Mouse (Mus musculus) heart, embryonic 16.5 days (tissue): ENCODE data around the gene Taar3. TPM values are rescaled to one million over a fixed set of nuclear protein-coding genes. Genes with fewer than 3 reads are reported as not detected.

ENCODE experiments used
- ATAC-seq: fragments of 200-750 bp; cut with Nextera tagmentation; replicated peaks from 2 replicates; pipeline ENCODE4 v1.8.0; 2017; ENCODE audit warnings: moderate number of reproducible peaks; ENCODE audit not compliant: insufficient read depth, low FRiP score; ENCODE audit errors: extremely low read depth
- H3K27ac ChIP-seq: fragments of 300-500 bp; sonication (generic); 2 replicates; pipeline ENCODE4 v1.5.1; 2014; ENCODE audit warnings: mild to moderate bottlenecking, low read length, control low read depth, moderate library complexity
- H3K27me3 ChIP-seq: fragments of 300-500 bp; sonication (generic); 2 replicates; pipeline ENCODE4 v1.6.1; 2014; ENCODE audit warnings: low read length, mixed read lengths; ENCODE audit not compliant: control insufficient read depth, insufficient read depth
- H3K36me3 ChIP-seq: fragments of 300-500 bp; sonication (generic); 2 replicates; pipeline ENCODE4 v1.6.1; 2014; ENCODE audit not compliant: control insufficient read depth, insufficient read depth
- H3K4me1 ChIP-seq: fragments of 300-500 bp; sonication (generic); 2 replicates; pipeline ENCODE4 v1.6.1; 2014; ENCODE audit warnings: low read length, mixed read lengths; ENCODE audit not compliant: control insufficient read depth, insufficient read depth
- H3K4me2 ChIP-seq: fragments of 300-500 bp; sonication (generic); 2 replicates; pipeline ENCODE4 v1.6.1; 2014; ENCODE audit warnings: low read depth, mild to moderate bottlenecking, control low read depth, low read length
- H3K4me3 ChIP-seq: fragments of 300-500 bp; sonication (generic); 2 replicates; pipeline ENCODE4 v1.5.1; 2014; ENCODE audit warnings: mild to moderate bottlenecking, control low read depth, low read length
- H3K9ac ChIP-seq: fragments of 300-500 bp; sonication (generic); 2 replicates; pipeline ENCODE4 v1.6.1; 2014; ENCODE audit warnings: low read length, control low read depth
- H3K9me3 ChIP-seq: fragments of 300-500 bp; sonication (generic); replicated peaks from 2 replicates; pipeline ENCODE4 v1.6.1; 2016; ENCODE audit warnings: low read length; ENCODE audit not compliant: control insufficient read depth
- WGBS: fragments of 180-500 bp; shearing (Covaris S2); extraction: QIAGEN DNeasy Blood & Tissue Kit; methylation state at CpG from one replicate; pipeline ENCODE4 v1.1.7; 2014; 5-methylcytosine and 5-hydroxymethylcytosine counted together
- polyA plus RNA-seq: library from polyadenylated mRNA; unstranded; fragments of >200 nt; fragmentation: Nextera tagmentation; extraction: Ambion mirVana; gene quantifications from 2 replicates; pipeline ENCODE4 v1.2.1, GENCODE M21; 2015

The Taar3 gene
- not detected in 2 replicates for polyA plus RNA-seq

GRCm38 (mm10) chr10:23949508-23950005 lies at the start of gene Taar3:
Taar3 (plus strand) TSS chr10:23949558.
- no peaks in the 10 kb centered on the region for H3K36me3 ChIP-seq
- H3K4me1 ChIP-seq: no peaks in the 10 kb centered on the region
- no peak within 1 kb of the TSS for H3K4me3 ChIP-seq
- H3K27ac ChIP-seq: no peak within 1 kb of the TSS
- ATAC-seq: no peak
- no peaks in the 10 kb centered on the region for H3K9me3 ChIP-seq
- H3K27me3 ChIP-seq: no peaks in the 10 kb centered on the region
- 79% methylated on average over 16 of the region's 16 CpGs for WGBS
- H3K4me2 ChIP-seq: no peak within 1 kb of the TSS
- no peak within 1 kb of the TSS for H3K9ac ChIP-seq

GRCm38 (mm10) chr10:23901119-23901518 lies 48.2 kb upstream of the Taar3 start:
- no peak for ATAC-seq
- Histone ChIP-seq H3K4me1 (no peaks in the 10 kb centered on the region), H3K9me3 (no peaks in the 10 kb centered on the region)

DNA sequence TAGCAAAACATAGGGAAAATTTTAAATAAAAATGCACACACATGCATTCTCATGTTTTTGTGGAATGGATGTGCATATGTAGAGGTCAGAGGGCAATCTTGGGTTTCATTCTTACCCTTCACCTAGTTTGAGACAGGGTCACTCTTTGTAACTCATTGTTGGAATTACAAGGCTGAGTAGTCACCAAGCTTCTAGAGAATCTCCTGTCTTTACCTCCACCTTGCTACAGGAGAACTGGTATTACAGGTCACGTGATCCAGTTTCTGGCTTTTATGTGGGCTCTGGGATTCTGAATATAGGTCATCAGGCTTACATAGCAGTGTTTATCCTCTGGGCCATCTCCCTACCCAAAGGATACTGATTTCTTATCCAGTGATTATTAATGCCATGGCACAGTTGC lies 43.7 kb upstream of the Taar3 start:
- H3K27ac ChIP-seq: no peak overlapping the region
- no peaks in the 10 kb centered on the region for H3K4me1 ChIP-seq
- H3K36me3 ChIP-seq: no peaks in the 10 kb centered on the region
- H3K9me3 ChIP-seq: no peaks in the 10 kb centered on the region
- no peak overlapping the region for H3K4me2 ChIP-seq
- no peak overlapping the region for H3K9ac ChIP-seq
- no peak overlapping the region for H3K4me3 ChIP-seq
- no peaks in the 10 kb centered on the region for H3K27me3 ChIP-seq
- no peak for ATAC-seq
- WGBS: 88% methylated on average over 1 of the region's 1 CpGs

More at GRCm38 (mm10) chr10:23901119-23901518, 48.2 kb upstream of the Taar3 start:
- Histone ChIP-seq H3K4me2 (no peak overlapping the region), H3K36me3 (no peaks in the 10 kb centered on the region), H3K4me3 (no peak overlapping the region), H3K27me3 (no peaks in the 10 kb centered on the region), H3K9ac (no peak overlapping the region), H3K27ac (no peak overlapping the region)
- 77% methylated on average over 3 of the region's 3 CpGs for WGBS

DNA sequence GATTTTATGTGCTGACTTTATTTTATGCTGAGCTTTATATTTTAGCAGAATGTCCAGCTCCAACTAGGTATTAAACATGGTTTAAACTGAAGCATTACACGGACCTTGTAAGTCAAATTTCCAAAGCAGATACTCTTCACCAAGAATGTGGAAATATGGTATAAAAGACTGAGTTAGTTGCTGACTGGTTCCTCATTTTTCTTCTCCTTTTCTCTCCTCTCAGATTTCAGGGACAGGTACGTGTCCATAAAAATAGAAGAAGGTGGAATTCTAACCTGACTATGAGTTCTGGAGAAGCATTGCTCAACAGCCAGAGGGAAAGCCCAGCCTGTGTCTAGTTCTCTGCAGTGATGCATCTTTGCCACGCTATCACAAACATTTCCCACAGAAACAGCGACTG lies 29.3 kb upstream of the Taar3 start, which contains the start of gene Taar1:
TSS of gene Taar1 (plus strand) at position 301 of the 400 bp plus-strand sequence.
- H3K9me3 ChIP-seq: no peaks in the 10 kb centered on the region
- no peaks in the 10 kb centered on the region for H3K4me1 ChIP-seq
- H3K27ac ChIP-seq: no peak within 1 kb of the TSS
- no peak within 1 kb of the TSS for H3K4me3 ChIP-seq
- no peaks in the 10 kb centered on the region for H3K27me3 ChIP-seq
- no peak within 1 kb of the TSS for H3K4me2 ChIP-seq
- H3K36me3 ChIP-seq: no peaks in the 10 kb centered on the region
- H3K9ac ChIP-seq: no peak within 1 kb of the TSS
- 77% methylated on average over 4 of the region's 4 CpGs for WGBS
- no peak for ATAC-seq

DNA sequence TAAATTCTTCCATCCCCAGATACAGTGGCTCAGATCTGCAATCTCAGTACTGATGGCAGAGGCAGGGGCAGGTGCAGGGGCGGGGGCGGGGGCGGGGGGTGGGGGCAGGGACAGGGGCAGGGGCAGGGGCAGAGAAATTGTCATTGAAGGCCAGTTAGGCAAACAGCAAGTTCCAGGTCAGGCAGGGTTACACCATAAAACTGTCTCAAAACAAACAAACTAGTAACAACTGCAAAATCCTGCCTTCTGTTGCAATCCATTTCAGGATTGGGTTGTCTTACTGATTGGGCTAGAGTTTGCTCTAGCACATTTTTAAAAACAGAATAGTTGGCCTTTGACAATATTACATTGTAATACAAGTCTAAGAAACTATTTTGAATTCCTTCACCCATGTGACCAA lies 26.9 kb upstream of the Taar3 start:
- H3K4me3 ChIP-seq: no peak overlapping the region
- no peaks in the 10 kb centered on the region for H3K36me3 ChIP-seq
- H3K9ac ChIP-seq: no peak overlapping the region
- no peaks in the 10 kb centered on the region for H3K9me3 ChIP-seq
- ATAC-seq: no peak
- H3K4me1 ChIP-seq: no peaks in the 10 kb centered on the region
- H3K4me2 ChIP-seq: no peak overlapping the region
- H3K27me3 ChIP-seq: no peaks in the 10 kb centered on the region
- 76% methylated on average over 3 of the region's 3 CpGs for WGBS
- no peak overlapping the region for H3K27ac ChIP-seq

DNA sequence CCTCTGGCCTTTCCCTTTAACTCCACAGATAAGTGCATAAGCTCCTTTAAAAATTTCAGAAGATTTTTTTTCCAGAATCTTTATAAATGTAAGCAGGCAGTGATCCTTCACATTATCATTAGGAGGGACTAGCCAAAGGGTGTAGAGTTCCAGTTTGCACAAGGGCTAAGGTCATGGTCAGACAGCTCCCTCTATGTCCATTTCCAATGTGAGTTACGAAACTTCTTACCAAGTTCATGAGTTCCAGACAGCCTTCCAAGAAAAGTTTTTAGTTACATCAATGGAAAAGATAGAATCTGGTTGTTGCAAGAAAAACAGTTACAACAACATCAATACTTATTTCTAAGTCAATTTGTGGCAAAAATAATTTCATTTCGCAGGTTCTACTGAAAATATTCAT lies 25.4 kb upstream of the Taar3 start:
- no peaks in the 10 kb centered on the region for H3K27me3 ChIP-seq

DNA sequence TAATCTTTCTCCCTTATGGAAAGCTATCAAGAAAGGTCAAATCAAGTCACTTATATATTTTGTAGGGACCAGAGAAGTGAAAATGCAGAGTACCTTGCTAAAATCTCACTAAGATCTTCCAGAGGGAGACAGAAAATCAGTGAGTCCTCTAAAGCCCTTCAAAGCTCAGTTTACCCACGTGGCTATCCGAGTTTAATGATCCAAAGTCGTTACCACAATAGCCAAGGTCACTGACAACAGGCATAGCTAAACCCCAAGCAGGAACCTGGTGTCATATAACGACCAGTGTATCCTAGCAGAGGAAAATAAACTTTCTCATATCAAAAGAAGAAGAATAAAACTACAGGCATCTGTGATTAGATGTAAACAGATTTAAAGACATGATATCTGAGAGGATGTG lies 11.7 kb upstream of the Taar3 start:
- Histone ChIP-seq H3K4me2 (no peak overlapping the region), H3K36me3 (no peaks in the 10 kb centered on the region), H3K27me3 (no peaks in the 10 kb centered on the region), H3K4me1 (no peaks in the 10 kb centered on the region), H3K4me3 (no peak overlapping the region), H3K27ac (no peak overlapping the region), H3K9me3 (no peaks in the 10 kb centered on the region), H3K9ac (no peak overlapping the region)
- no peak for ATAC-seq
- 44% methylated on average over 4 of the region's 4 CpGs for WGBS

More for the DNA sequence above, 25.4 kb upstream of the Taar3 start:
- Histone ChIP-seq H3K4me2 (no peak overlapping the region), H3K4me1 (no peaks in the 10 kb centered on the region), H3K27ac (no peak overlapping the region), H3K4me3 (no peak overlapping the region), H3K9me3 (no peaks in the 10 kb centered on the region), H3K36me3 (no peaks in the 10 kb centered on the region), H3K9ac (no peak overlapping the region)
- 72% methylated on average over 2 of the region's 2 CpGs for WGBS
- no peak for ATAC-seq

GRCm38 (mm10) chr10:23938312-23938711 lies 11.0 kb upstream of the Taar3 start, which contains the start of gene Taar2:
Taar2 (plus strand) TSS chr10:23938572.
- H3K4me3 ChIP-seq: no peak within 1 kb of the TSS
- no peaks in the 10 kb centered on the region for H3K4me1 ChIP-seq
- 68% methylated on average over 6 of the region's 6 CpGs for WGBS
- ATAC-seq: no peak
- H3K27me3 ChIP-seq: no peaks in the 10 kb centered on the region
- no peak within 1 kb of the TSS for H3K4me2 ChIP-seq
- H3K36me3 ChIP-seq: no peaks in the 10 kb centered on the region
- H3K9ac ChIP-seq: no peak within 1 kb of the TSS
- no peaks in the 10 kb centered on the region for H3K9me3 ChIP-seq
- no peak within 1 kb of the TSS for H3K27ac ChIP-seq

DNA sequence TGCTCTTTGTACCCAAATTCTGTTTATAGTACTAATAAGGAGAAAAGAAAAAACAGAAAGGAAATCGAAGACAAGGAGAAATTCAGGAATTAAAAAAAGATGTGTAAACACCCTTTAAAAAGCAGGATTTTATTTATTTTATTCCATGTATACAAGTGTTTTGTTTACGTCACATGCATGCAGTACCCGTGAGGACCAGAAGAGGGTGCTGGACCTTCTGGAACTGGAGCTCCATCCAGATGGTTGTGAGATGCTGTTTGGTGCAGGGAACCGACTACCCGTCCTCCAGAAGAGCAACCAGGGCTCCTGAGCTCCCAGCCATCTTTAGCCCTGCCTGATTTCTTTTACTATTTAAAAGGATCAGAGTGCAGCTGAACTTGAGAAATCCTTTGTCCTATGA lies 6.9 kb upstream of the Taar3 start:
- Histone ChIP-seq H3K4me1 (no peaks in the 10 kb centered on the region), H3K27ac (no peak overlapping the region), H3K9me3 (no peaks in the 10 kb centered on the region), H3K4me3 (no peak overlapping the region), H3K4me2 (no peak overlapping the region), H3K36me3 (no peaks in the 10 kb centered on the region), H3K27me3 (no peaks in the 10 kb centered on the region), H3K9ac (no peak overlapping the region)
- WGBS: 77% methylated on average over 5 of the region's 5 CpGs
- ATAC-seq: no peak
